Mouse (Mus musculus) CH12.LX (cell line): ENCODE measurements around the gene Kat14. TPM values are rescaled to one million over a fixed set of nuclear protein-coding genes. Genes with fewer than 3 reads are reported as not detected.

Experiments
- DNase-seq: peaks from one replicate; pipeline ENCODE4 v3.0.0-alpha.2; 2013; ENCODE audit errors: extremely low read depth
- H3K27ac ChIP-seq: 2 replicates; pipeline ENCODE4 v1.5.1; 2012; ENCODE audit warnings: low read depth, mild to moderate bottlenecking, control low read depth, moderate library complexity; ENCODE audit not compliant: insufficient read depth
- H3K27me3 ChIP-seq: replicated peaks from 2 replicates; pipeline ENCODE3; 2012; ENCODE audit warnings: inconsistent platforms
- H3K36me3 ChIP-seq, 2 experiments: replicated peaks in 1 of 2; 2 replicates each; pipeline versions ENCODE3 to v1.6.1; 2012; ENCODE audit warnings: inconsistent platforms in 1 of 2, low read length in 1 of 2, mild to moderate bottlenecking in 1 of 2, mixed read lengths in 1 of 2, moderate library complexity in 1 of 2; ENCODE audit not compliant: control insufficient read depth in 1 of 2, insufficient read depth in 1 of 2
- H3K4me1 ChIP-seq, 2 experiments: 2 replicates each; pipeline ENCODE4 v1.6.1; 2012; ENCODE audit warnings: inconsistent platforms in 1 of 2, moderate library complexity in 1 of 2; ENCODE audit not compliant: insufficient read depth in 2 of 2, control insufficient read depth in 1 of 2
- H3K4me2 ChIP-seq: 2 replicates; pipeline ENCODE4 v1.6.1; 2012; ENCODE audit warnings: low read depth, mild to moderate bottlenecking, control low read depth; ENCODE audit not compliant: poor library complexity, insufficient read depth, severe bottlenecking
- H3K4me3 ChIP-seq, 3 experiments: fragments of 150-350 bp in 1 of 3; sonication (generic) in 1 of 3; replicated peaks in 1 of 3; 2 replicates each; pipeline versions ENCODE3 to v1.5.1; 2011 to 2012; ENCODE audit warnings: low read depth in 2 of 3, low read length in 2 of 3, mild to moderate bottlenecking in 2 of 3, moderate library complexity in 2 of 3, control low read depth in 1 of 3, improper control_type of control experiment in 1 of 3, inconsistent platforms in 1 of 3, mixed read lengths in 1 of 3; ENCODE audit not compliant: poor library complexity in 1 of 3
- H3K79me2 ChIP-seq: replicated peaks from 2 replicates; pipeline ENCODE4 v1.6.1; 2012; ENCODE audit warnings: mild to moderate bottlenecking, moderate library complexity; ENCODE audit not compliant: control insufficient read depth, poor library complexity, insufficient read depth, severe bottlenecking; ENCODE audit errors: extremely low read depth
- H3K9ac ChIP-seq: 2 replicates; pipeline ENCODE4 v1.6.1; 2012; ENCODE audit warnings: low read depth, mild to moderate bottlenecking, control low read depth, moderate library complexity; ENCODE audit not compliant: insufficient read depth
- H3K9me3 ChIP-seq: replicated peaks from 2 replicates; pipeline ENCODE3; 2012; ENCODE audit warnings: low read length, inconsistent platforms, mixed read lengths
- BHLHE40 ChIP-seq: IDR thresholded peaks from 2 replicates; pipeline ENCODE4 v1.6.1; 2011; ENCODE audit warnings: mild to moderate bottlenecking, low read depth, low read length, improper control_type of control experiment
- CHD1 ChIP-seq: IDR thresholded peaks from 2 replicates; pipeline ENCODE4 v1.6.1; 2012; ENCODE audit warnings: low read depth, low read length, improper control_type of control experiment, inconsistent platforms
- CHD2 ChIP-seq: IDR thresholded peaks from 2 replicates; pipeline ENCODE4 v1.6.1; 2011; ENCODE audit warnings: low read length, improper control_type of control experiment
- CTCF ChIP-seq, 2 experiments: IDR thresholded peaks in 1 of 2; conservative IDR thresholded peaks in 1 of 2; 2 replicates each; pipeline ENCODE4 v1.5.1; 2011 to 2012; ENCODE audit warnings: low read depth in 2 of 2, low read length in 2 of 2, improper control_type of control experiment in 1 of 2, inconsistent platforms in 1 of 2, mild to moderate bottlenecking in 1 of 2, moderate library complexity in 1 of 2
- EP300 ChIP-seq: IDR thresholded peaks from 2 replicates; pipeline ENCODE4 v1.6.1; 2011; ENCODE audit warnings: low read length, improper control_type of control experiment
- GABPA ChIP-seq: IDR thresholded peaks from 2 replicates; pipeline ENCODE4 v1.6.1; 2012; ENCODE audit warnings: low read depth, low read length, improper control_type of control experiment, inconsistent platforms; ENCODE audit not compliant: insufficient replicate concordance
- HCFC1 ChIP-seq: IDR thresholded peaks from 2 replicates; pipeline ENCODE4 v1.6.1; 2012; ENCODE audit warnings: low read depth, mild to moderate bottlenecking, inconsistent platforms, low read length, improper control_type of control experiment
- IRF4 ChIP-seq: IDR thresholded peaks from 2 replicates; pipeline ENCODE4 v1.6.1; 2014; ENCODE audit warnings: low read depth, mild to moderate bottlenecking, inconsistent platforms, low read length, improper control_type of control experiment
- JUN ChIP-seq: IDR thresholded peaks from 2 replicates; pipeline ENCODE4 v1.6.1; 2011; ENCODE audit warnings: low read depth, mild to moderate bottlenecking, low read length, improper control_type of control experiment, moderate library complexity; ENCODE audit not compliant: insufficient read depth
- MAZ ChIP-seq: IDR thresholded peaks from 2 replicates; pipeline ENCODE4 v1.6.1; 2012; ENCODE audit warnings: low read depth, mild to moderate bottlenecking, inconsistent platforms, low read length, improper control_type of control experiment, moderate library complexity
- MEF2A ChIP-seq: IDR thresholded peaks from 2 replicates; pipeline ENCODE4 v1.6.1; 2014; ENCODE audit warnings: low read depth, mild to moderate bottlenecking, inconsistent platforms, low read length, improper control_type of control experiment, borderline replicate concordance
- MXI1 ChIP-seq: IDR thresholded peaks from 2 replicates; pipeline ENCODE4 v1.6.1; 2011; ENCODE audit warnings: mild to moderate bottlenecking, low read depth, low read length, improper control_type of control experiment
- POLR2A ChIP-seq: IDR thresholded peaks from 2 replicates; pipeline ENCODE4 v1.6.1; 2011; ENCODE audit warnings: low read depth, mild to moderate bottlenecking, improper control_type of control experiment, low read length
- POLR2AphosphoS2 ChIP-seq: IDR thresholded peaks from 2 replicates; pipeline ENCODE4 v1.6.1; 2011; ENCODE audit warnings: low read depth, low read length, improper control_type of control experiment
- RAD21 ChIP-seq: IDR thresholded peaks from 2 replicates; pipeline ENCODE4 v1.6.1; 2011; ENCODE audit warnings: low read depth, mild to moderate bottlenecking, low read length, improper control_type of control experiment, moderate library complexity
- SMC3 ChIP-seq: IDR thresholded peaks from 2 replicates; pipeline ENCODE4 v1.6.1; 2011; ENCODE audit warnings: low read depth, low read length, improper control_type of control experiment
- TBP ChIP-seq: conservative IDR thresholded peaks from 2 replicates; pipeline ENCODE4 v1.6.1; 2011; ENCODE audit warnings: low read depth, low read length, improper control_type of control experiment
- TCF12 ChIP-seq: IDR thresholded peaks from 2 replicates; pipeline ENCODE4 v1.6.1; 2014; ENCODE audit warnings: low read depth, mild to moderate bottlenecking, inconsistent platforms, low read length, improper control_type of control experiment
- UBTF ChIP-seq: IDR thresholded peaks from 2 replicates; pipeline ENCODE4 v1.6.1; 2012; ENCODE audit warnings: low read depth, mild to moderate bottlenecking, inconsistent platforms, low read length, improper control_type of control experiment, moderate library complexity
- USF2 ChIP-seq: conservative IDR thresholded peaks from 2 replicates; pipeline ENCODE4 v1.6.1; 2011; ENCODE audit warnings: low read depth, low read length, improper control_type of control experiment
- dilution Hi-C: fragments of 300-500 bp; cut with MboI; formaldehyde crosslinking; loops from 2 replicates; pipeline ENCODE4 v1.14.3; 2020; ENCODE audit warnings: low sequenced_read_pairs; ENCODE audit not compliant: extremely low pct_unique_long_range_greater_than_20kb, extremely low pct_ligation_motif_present
- in situ Hi-C: fragments of 300-500 bp; cut with MboI; formaldehyde crosslinking; loops from 3 replicates; pipeline ENCODE4 v1.14.3; 2019; ENCODE audit warnings: low sequenced_read_pairs, low pct_ligation_motif_present, low pct_unique_long_range_greater_than_20kb, mixed read lengths
- polyA plus RNA-seq: library from polyadenylated mRNA; unstranded; fragments of >175 nt; gene quantifications from 2 replicates; pipeline ENCODE4 v1.2.1, GENCODE M21; 2012; ENCODE audit warnings: low read depth; ENCODE audit not compliant: insufficient read length
- total RNA-seq, 2 experiments: library from RNA; depleted of rRNA; stranded (reverse); fragments of 300-350 nt in 1 of 2; fragments of >200 nt in 1 of 2; gene quantifications; 2 replicates each; pipeline ENCODE4 v1.2.3; 2012 to 2014

The Kat14 gene
- total and polyA plus RNA-seq, 3 experiments: 25.7 to 54.4 (median 25.9) TPM

GRCm38 (mm10) chr2:144332486-144332885 lies 36.3 kb upstream of the Kat14 start:
- dilution Hi-C loops: no loop called here

GRCm38 (mm10) chr2:144333138-144333842 lies 35.5 kb upstream of the Kat14 start:
- TF ChIP-seq MXI1 (no peak), EP300 (no peak), CHD1 (no peak), BHLHE40 (no peak), JUN (no peak), HCFC1 (no peak), MAZ (no peak), USF2 (no peak), CHD2 (no peak)
- H3K9me3 ChIP-seq: peaks cover 17% of the 10 kb centered on the region
- no peak overlapping the region for H3K4me3 ChIP-seq
- DNase-seq: no peak
- H3K4me2 ChIP-seq: no peak overlapping the region
- peaks cover 4 to 14% of the 10 kb centered on the region in 2 experiments for H3K4me1 ChIP-seq
- dilution Hi-C loops: no loop called here
- no peaks in the 10 kb centered on the region for H3K36me3 ChIP-seq
- H3K27me3 ChIP-seq: no peaks in the 10 kb centered on the region
- no peak overlapping the region for H3K9ac ChIP-seq
- H3K79me2 ChIP-seq: no peaks in the 10 kb centered on the region
- in situ Hi-C loops: no loop called here
- H3K27ac ChIP-seq: no peak overlapping the region

More at GRCm38 (mm10) chr2:144332486-144332885, 36.3 kb upstream of the Kat14 start:
- Histone ChIP-seq H3K27ac (no peak overlapping the region), H3K4me2 (no peak overlapping the region), H3K27me3 (no peaks in the 10 kb centered on the region), H3K4me3 (no peak overlapping the region), H3K79me2 (no peaks in the 10 kb centered on the region), H3K9ac (no peak overlapping the region), H3K9me3 (peaks cover 17% of the 10 kb centered on the region), H3K4me1 (peaks cover 4 to 11% of the 10 kb centered on the region in 2 experiments), H3K36me3 (no peaks in the 10 kb centered on the region)
- in situ Hi-C loops: no loop called here
- TF ChIP-seq CHD1 (no peak), TCF12 (no peak), GABPA (no peak), CHD2 (no peak), JUN (no peak), MXI1 (no peak), UBTF (no peak), USF2 (no peak), BHLHE40 (no peak), MEF2A (no peak), HCFC1 (no peak), POLR2AphosphoS2 (no peak), MAZ (no peak), SMC3 (no peak), IRF4 (no peak), POLR2A (no peak), CTCF (conservative IDR thresholded peaks at IDR 0.05 in 1 of 2, IDR thresholded peaks at IDR 0.05 in 1 of 2; ENCODE audit: low read depth in 2 of 2, low read length in 2 of 2) (no peak), RAD21 (no peak), TBP (no peak)
- no peak for DNase-seq
